Mouse (Mus musculus) thymus, postnatal 25 days (tissue): ENCODE results near the gene Rabgap1l.
"Not testable (repeated sequence)": the region's sequence is repeated elsewhere in the genome, so short reads cannot be mapped to it uniquely, and the experiment has no call there.

Experiments used
- DNase-seq: peaks from one replicate; pipeline ENCODE4 v3.0.0; 2022

The Rabgap1l gene

DNA sequence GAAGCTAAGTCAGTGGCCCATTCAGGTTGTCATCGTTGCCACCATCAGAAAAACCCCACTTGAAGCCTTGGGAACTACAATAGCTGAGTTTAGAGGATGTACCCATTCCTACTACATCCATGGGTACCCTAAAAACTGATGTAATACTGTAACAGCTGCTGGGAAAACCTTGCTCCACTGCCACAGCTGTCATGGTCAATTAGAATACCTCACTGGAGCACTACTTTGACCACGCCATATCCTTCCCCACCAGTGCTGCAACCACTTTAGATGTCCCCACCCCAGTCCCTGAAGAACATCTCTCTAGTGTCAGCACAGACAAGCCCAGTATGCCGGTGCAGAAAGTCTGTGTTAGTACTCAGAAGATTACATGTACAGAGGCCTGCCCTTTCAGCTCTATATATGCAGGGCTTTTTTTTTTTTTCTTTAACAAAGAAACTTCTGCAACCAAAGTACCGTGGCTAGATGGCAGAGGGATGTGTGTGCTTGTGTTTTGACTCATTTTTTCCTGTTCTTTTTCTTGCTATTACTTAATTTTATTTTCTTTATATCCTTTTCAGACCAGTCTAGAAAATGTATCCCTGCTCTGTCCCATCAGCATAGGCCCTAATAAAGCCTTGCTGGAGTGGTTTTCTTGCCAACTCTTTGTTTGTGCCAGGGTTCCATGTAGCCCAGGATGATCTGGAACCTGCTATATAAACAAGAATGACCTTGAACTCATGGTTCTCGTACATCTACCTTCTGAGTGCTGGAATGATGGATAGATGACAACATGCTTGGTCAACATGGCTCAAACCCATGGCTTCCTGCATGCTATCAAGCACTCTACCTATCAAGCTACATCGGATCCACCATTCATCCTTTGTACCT is 100.6 kb downstream of the Rabgap1l start:
- no peak for DNase-seq

DNA sequence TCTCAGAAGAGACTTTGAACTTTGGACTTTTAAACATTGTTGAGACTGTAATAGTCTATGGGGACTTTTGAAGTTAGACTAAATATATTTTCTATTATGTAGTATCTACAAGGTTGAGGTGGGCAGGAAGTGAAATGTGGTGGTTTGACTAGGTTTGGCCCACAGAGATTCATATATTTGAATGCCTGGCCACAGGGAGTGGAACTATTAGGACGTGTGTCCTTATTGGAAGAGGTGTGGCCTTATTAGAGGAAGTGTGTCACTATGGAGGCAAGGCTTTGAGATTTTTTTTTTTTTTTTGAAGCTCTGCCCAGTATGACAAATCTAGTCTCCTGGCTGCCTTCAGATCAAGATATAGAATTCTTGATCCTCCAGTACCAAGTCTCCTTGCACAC is 101.8 kb downstream of the Rabgap1l start:
- no peak for DNase-seq

- no peak for DNase-seq
Measured at GRCm38 (mm10) chr1:160690516-160691195, 102.4 kb downstream of the Rabgap1l start.

DNA sequence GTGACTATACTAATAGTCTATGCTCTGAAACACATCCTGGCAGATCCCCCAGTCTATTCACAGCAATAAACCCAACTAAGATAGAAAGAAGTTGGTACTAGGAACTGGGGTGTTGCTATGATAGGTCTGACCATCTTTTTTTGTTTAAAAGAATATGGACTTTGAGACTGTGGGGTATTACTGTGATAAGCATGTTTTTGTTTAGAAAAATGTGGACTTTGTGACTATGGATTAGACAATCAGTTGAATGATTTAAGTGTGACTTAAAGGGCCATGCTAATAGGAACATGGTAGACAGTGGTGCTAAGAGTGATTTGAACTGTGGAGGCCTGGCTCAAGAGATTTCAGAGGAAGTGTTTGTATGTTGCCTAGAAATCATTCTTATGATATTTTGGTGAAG is 103.5 kb downstream of the Rabgap1l start:
- no peak for DNase-seq

DNA sequence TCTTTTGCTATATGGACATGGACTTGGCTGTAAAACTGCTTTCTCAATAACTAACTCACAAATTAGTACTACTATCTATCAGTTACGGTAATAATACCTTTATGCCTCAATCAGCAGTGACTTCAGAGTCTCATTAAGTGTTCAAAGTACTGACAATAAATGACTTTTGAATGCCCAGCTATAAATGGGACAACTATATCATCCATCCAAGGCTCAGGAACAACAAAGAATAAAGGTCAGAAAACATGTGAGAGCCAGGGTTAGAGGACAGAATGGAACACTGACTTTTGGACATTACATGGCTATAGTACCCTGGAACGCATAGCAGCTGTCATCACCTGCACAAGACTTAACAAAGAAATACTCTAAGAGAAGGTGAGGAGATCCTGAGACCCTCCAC is 108.8 kb downstream of the Rabgap1l start:
- no peak for DNase-seq

- DNase-seq = no peak
Measured at GRCm38 (mm10) chr1:160681398-160682050, 111.5 kb downstream of the Rabgap1l start.

DNA sequence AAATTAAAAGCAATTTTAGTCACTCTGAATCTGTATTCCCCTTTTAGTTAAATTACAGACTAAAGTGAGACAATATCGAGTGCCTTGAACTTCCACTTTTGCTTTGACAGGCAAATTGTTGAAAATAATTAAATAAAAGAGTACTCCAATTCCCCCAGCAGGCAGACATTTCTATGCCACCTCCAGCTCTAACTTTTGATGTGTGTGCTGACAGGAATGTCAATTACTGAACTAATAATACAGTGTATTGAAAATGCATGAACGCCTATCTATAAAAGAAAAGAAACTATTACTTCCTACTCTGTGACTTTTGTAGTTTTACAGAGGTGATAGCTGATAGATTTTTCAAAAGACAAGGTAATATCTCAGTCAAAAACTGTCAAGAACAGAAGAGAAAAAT is 118.2 kb downstream of the Rabgap1l start:
- DNase-seq = no peak

DNA sequence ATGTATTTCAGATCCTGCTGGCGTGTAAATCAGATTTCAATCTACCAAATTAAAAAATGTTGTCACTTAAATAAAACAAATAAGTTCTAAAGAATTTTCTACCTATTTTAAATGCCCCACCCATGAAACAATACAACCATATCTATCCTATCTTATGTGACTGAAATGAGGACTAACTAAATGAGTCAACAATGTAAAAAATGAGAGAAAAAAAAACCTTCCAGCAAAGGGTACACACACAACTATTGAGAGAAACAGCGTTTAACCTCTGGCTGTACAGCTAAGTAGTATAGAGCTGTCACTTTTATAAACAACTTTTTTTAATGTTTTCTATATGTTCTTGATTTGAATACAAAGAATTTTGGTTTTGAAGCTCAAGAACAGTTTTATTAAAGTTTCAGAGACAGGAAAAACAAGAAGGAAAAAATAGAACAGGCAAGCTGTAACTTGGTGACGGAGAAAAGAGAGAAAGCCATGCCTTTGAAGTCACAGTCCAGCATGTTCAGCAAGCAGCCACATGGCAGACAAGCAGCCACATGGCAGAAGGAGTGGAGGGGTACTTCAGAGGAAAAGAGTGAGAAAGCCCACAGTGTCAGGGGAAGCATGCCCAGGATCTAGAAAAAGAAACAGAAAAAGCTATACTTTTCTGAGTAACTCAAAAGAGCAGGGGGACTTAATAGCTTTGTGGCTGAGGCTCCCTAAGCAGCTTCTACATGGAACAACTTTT is 120.8 kb downstream of the Rabgap1l start:
- DNase-seq = no peak

DNA sequence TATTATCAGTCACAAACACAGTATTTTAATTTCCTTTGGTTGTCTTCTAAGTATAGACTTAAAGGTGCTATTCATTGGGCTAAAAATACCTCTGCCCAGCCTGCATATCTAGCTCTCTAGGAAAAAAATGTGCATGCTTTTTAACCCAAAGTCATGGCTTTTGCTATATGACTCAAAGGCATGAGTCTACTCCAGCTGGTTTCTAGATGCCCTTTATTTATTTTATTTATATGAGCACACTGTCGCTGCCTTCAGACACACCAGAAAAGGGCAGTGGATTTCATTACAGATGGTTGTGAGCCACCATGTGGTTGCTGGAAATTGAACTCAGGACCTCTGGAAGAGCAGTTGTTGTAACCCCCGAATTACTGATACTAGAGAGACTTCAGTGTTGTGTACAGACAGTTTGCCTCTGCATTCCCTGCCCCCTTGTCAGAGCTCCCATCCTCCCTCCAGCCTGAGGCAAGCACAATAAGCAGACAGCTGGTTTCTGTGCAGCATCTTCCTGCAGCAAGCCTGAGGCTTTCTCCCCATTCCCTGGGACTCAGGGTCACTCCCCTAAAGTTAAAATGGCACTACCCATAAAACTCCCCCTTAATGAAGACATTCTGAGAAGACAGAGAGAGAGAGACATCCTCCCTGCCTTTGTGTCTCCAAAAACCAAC is 137.1 kb downstream of the Rabgap1l start:
- no peak for DNase-seq

DNA sequence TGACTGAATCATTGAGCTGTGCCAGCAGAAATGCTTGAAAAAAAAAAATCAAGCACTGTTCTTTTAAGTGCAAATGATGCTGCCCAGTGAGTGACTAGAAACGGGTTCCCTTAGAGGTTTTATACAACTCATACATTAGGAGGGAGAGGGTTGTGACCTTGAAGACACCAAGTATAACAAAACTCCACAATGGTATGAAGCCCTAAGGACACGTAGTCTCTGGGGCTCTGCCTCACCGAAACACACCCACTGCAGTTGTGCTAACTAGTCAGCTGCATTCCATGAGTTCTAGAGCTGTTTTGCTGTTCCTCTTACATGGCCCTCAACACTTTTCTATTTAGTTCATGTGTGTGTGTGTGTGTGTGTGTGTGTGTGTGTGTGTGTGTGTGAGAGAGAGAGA is 141.3 kb downstream of the Rabgap1l start:
- DNase-seq = no peak

DNA sequence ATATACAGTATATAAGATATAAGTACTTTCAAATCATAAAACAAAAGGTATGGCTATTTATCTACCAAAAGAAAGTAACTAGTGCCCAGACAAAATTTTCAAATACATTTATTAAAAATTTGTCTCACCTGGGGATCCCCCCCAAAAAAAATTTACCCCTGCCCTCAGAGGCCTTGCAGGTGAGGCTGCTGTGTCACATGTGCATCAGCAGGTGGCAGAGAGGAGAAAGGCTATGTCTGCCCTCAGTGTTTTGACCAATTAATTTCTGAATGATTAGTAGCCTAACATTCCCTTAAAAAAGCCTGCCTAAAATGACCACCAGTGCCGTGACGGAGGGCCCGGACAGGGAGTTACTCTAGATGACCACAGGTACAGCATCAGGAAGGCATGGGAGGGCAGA is 147.6 kb downstream of the Rabgap1l start:
- DNase-seq = no peak

GRCm38 (mm10) chr1:160628213-160628932 is 164.6 kb downstream of the Rabgap1l start:
- no peak for DNase-seq

GRCm38 (mm10) chr1:160624354-160625120 is 168.5 kb downstream of the Rabgap1l start:
- DNase-seq = not testable (repeated sequence)

DNA sequence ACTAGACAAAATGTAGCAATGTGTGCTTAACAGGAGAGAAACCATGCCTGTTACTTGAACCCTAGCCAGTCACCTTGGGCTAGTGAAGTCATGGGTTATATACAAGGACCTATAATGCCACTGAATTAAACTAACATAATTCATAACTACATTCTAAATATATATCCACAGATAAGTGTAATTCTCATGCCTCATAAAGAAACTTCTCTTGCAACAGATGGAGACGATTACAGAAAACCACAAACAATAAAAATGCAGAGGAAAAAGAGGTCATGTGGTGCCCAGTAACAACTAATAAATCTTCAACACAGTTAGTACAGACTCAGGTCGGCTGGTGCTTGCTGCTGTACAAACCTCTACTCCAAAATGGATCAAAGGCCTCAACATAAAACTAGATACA is 174.8 kb downstream of the Rabgap1l start:
- DNase-seq = no peak

DNA sequence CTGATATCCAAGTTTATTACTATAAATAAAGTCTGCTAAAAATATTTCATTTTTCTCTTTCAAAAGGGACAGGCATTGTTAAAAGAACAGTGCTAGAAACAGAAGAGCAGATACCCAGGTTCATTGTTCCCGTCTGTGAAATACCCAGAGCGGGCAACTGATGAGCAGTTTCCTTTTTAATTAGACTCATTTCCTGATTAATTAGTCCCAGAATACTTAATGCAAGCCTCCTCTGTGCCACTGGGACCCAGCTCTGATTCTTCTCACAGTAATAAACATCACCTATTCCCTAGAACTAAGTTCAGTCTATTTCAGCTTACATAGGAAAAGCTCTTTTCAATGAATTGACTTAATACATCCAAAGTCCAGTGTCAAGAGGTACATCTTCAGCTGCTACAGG is 186.6 kb downstream of the Rabgap1l start:
- DNase-seq = no peak

DNA sequence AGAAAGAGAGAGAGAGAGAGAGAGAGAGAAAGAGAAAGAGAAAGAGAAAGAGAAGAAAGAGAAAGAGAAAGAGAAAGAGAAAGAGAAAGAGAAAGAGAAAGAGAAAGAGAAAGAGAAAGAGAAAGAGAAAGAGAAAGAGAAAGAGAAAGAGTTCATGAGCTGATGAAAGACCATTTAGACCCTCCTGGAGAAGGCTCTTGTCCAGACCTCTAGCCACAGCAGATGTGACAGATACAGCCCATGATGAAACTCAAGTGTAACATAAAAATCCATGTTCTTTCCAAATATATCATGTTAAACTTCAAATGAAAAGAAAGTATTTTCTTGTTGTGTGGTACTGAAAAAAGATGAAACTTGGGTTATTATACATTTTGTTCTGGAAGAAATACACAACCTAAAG is 189.7 kb downstream of the Rabgap1l start:
- not testable (repeated sequence) for DNase-seq

DNA sequence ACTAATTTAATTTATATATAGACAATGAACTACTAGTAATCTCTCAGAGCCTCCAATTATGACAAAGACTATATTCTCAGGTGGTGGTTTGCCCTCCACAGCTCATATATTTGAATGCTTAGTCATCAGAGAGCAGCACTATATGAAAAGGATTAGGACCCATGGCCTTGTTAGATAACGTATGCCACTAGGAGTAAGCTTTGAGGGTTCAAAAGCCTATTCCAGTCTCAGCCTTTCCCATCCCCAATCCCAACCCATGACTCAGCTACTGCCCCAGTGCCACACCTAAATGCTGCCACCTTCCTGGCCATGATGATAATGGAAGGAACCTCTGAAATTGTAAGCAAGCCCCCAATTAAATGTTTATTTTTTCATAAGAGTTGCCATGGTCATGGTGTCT is 195.6 kb downstream of the Rabgap1l start:
- no peak for DNase-seq

GRCm38 (mm10) chr1:160596948-160597270 is 196.1 kb downstream of the Rabgap1l start:
- DNase-seq = no peak

DNA sequence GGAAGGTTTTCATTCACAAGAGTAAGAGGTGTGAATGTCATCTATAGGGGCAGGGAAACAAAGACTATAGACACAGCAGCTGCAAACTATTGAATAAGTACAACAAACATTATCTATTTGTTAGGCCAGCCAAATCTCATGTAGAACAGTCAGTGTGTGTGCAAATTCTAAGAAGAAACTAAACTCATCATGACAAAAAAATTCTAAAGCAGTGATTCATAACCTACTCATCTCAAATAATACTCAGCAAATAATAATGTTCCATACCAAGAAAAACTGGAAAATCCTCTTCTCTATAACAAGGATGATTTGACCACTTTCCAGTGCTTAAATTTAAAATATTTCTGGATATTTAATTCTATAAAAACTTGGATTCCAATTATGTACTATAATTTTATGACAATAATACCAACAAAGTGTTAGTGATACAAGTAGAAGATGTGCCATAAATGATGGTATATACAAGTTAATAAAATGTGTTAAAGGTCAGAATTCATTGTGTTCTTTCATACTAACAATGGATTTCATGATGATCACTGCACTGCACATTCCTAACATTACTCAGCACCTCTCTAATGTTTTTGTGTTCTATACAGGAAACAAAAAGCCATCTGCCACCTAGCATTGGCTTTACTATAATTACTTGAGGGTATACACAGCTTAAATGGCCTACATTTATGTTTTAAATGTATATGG is 196.6 kb downstream of the Rabgap1l start:
- DNase-seq = no peak

DNA sequence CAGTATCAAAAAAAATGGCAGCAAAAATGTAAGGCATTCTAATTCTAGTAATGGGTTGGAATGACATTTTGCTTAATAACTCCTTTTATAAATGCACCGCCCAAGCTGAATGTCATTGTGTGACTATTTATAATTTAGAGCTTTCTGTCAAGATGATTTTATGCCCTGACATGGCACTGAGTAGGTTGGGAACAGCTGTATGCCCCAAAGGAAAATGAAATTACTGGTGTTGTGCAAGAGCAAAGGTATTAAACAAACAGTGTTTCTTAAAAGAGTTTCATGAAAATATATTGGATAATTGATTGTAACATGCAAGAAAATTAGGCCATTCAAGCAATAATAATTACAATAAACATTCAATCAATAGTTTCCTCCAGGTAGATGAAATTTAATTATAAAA is 198.4 kb downstream of the Rabgap1l start:
- DNase-seq = no peak

DNA sequence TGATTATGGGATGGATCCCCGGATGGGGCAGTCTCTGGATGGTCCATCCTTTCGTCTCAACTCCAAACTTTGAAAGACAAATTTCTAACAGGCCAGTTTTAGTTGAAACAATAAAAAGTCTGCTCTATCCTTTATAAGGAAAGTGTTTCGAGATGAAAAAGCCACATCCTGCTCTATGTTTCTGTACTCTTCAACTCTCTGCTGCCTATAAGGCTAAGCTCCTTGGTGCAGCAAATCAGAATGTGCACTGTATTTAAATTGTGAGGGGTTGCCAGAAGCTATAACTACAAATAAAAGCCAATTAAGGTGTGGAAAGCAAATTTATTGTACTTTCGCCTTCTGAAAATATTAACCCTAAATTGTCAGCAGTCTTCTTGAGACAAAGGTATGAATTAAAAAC is 198.9 kb downstream of the Rabgap1l start:
- DNase-seq = no peak
